Mouse (Mus musculus): Measurements from ENCODE around the gene Atp5g2. TPM values are rescaled to one million over a fixed set of nuclear protein-coding genes. Genes with fewer than 3 reads are reported as not detected.

Atp5g2 gene
- polyA plus RNA-seq (2014; fragmentation: Nextera tagmentation; extraction: Ambion mirVana): 60.2 and 74.2 TPM in 2 replicates

DNA sequence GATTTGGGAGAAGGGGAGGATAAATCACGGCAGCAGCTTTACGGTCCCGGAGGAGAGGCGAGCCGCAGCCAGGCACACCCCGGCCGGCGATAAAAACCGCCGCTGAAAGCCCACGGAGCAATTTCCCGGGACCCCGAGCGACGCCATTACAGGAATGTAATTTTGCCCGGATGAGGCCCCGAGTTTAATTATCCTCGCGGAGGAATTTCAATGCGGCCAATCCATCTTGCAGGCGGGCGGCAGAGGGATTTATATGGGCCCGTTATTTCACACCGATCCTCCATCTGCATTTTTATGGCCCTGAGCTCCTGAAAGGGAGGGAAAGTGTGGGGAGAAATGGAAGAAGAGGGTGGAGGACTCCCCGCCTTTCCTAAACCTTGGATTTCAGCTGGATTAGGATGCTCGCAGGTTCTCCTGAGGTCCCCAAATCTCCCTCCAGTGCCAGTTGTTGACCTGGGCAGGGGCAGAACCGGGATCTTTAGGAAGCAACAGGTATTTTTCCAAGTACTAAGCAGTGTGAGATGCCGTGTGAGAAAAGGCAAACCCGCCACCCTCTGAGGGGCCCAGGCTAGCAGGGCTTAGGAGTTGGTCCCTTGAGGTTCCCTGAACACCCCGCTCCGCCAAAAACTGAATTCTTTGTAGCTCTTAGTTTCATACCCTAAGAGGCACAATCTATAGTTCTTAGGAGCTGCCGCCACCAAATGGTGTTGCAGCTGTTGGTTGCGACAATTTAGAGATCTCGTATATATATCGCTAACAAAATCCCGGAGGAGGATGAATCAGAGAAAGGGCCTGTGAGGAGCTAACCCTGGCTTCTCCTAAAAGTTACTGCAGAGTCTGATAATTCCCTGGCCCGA is at the start of gene Atp5g2:
Gene Atp5g2, minus strand, starts transcription at position 138 of the 857 bp plus-strand sequence.
- ATAC-seq (replicated peaks; ENCODE audit: low FRiP score): no peak
- peak within 1 kb of the TSS; percentile 65 for H3K4me3 ChIP-seq (ENCODE audit: low read depth, low read length)
- H3K4me1 ChIP-seq (replicated peaks; ENCODE audit: control insufficient read depth, insufficient read depth, low read length): peaks cover 9% of the 10 kb centered on the region
- H3K27ac ChIP-seq (ENCODE audit: low read depth, low read length): peak within 1 kb of the TSS; percentile 92
- peak within 1 kb of the TSS; percentile 64 for H3K4me2 ChIP-seq
- 9% methylated on average over 37 of the region's 37 CpGs for WGBS
- peaks cover 5% of the 10 kb centered on the region; the same call in 1 of the 2 replicates for H3K36me3 ChIP-seq (ENCODE audit: control insufficient read depth, insufficient read depth, low read length)
- no peak for DNase-seq (ENCODE audit: low spot score)
- no peaks in the 10 kb centered on the region for H3K9me3 ChIP-seq (ENCODE audit: control insufficient read depth, low read length)
- peaks cover 4% of the 10 kb centered on the region; the same call in 1 of the 2 replicates for H3K27me3 ChIP-seq (replicated peaks; ENCODE audit: control insufficient read depth, insufficient read depth, low read length)
- H3K9ac ChIP-seq (ENCODE audit: low read depth, low read length): peak within 1 kb of the TSS; percentile 78

- 20% methylated on average over 14 of the region's 14 CpGs for whole genome bisulfite sequencing
Observed at GRCm38 (mm10) chr15:102721016-102721898, 49.1 kb upstream of the Atp5g2 start.

DNA sequence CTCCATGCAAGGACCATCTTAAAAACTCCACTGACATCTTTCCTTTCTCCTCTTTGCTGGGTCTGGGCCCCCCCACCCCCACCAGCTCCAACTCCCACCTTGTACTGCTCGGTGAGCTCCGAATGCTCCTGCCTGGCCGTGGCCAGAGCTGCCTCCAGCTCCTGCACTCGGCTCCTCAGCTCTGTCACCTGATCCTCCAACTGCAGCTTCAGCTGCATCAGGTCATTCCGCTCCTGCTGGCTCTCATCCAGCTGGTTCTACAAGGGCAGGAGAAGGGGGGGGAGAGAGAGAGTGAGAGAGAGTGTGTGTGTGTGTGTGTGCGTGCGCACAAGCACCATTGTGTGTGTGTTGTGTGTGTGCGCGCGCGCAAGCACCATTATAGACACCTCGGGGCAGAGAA is 44.0 kb upstream of the Atp5g2 start:
- no peak overlapping the region for H3K27ac ChIP-seq (ENCODE audit: low read depth, low read length)
- WGBS: 71% methylated on average over 12 of the region's 12 CpGs
- no peak overlapping the region for H3K9ac ChIP-seq (ENCODE audit: low read depth, low read length)
- H3K4me3 ChIP-seq (ENCODE audit: low read depth, low read length): no peak overlapping the region
- H3K27me3 ChIP-seq (replicated peaks; ENCODE audit: control insufficient read depth, insufficient read depth, low read length): no peaks in the 10 kb centered on the region
- 0 out of 2 replicates have a peak, but pooled peaks cover 2% of the 10 kb centered on the region for H3K4me1 ChIP-seq (replicated peaks; ENCODE audit: control insufficient read depth, insufficient read depth, low read length)
- H3K4me2 ChIP-seq: no peak overlapping the region
- H3K9me3 ChIP-seq (ENCODE audit: control insufficient read depth, low read length): no peaks in the 10 kb centered on the region
- 0 out of 2 replicates have a peak, but pooled peaks cover 2% of the 10 kb centered on the region for H3K36me3 ChIP-seq (ENCODE audit: control insufficient read depth, insufficient read depth, low read length)
- ATAC-seq (replicated peaks; ENCODE audit: low FRiP score) (no peak), DNase-seq (ENCODE audit: low spot score) (no peak)

More at GRCm38 (mm10) chr15:102721016-102721898, 49.1 kb upstream of the Atp5g2 start:
- H3K27ac ChIP-seq (ENCODE audit: low read depth, low read length): no peak overlapping the region
- peak; percentile 16; the same call in 1 of the 2 replicates for ATAC-seq (replicated peaks; ENCODE audit: low FRiP score)
- peak overlapping the region; percentile 86 for H3K4me2 ChIP-seq
- H3K4me1 ChIP-seq (replicated peaks; ENCODE audit: control insufficient read depth, insufficient read depth, low read length): 0 out of 2 replicates have a peak, but pooled peaks cover 2% of the 10 kb centered on the region
- H3K9me3 ChIP-seq (ENCODE audit: control insufficient read depth, low read length): no peaks in the 10 kb centered on the region
- no peak for DNase-seq (ENCODE audit: low spot score)
- H3K36me3 ChIP-seq (ENCODE audit: control insufficient read depth, insufficient read depth, low read length): no peaks in the 10 kb centered on the region
- peak overlapping the region; percentile 69 for H3K4me3 ChIP-seq (ENCODE audit: low read depth, low read length)
- peak overlapping the region; percentile 69 for H3K9ac ChIP-seq (ENCODE audit: low read depth, low read length)
- H3K27me3 ChIP-seq (replicated peaks; ENCODE audit: control insufficient read depth, insufficient read depth, low read length): no peaks in the 10 kb centered on the region

DNA sequence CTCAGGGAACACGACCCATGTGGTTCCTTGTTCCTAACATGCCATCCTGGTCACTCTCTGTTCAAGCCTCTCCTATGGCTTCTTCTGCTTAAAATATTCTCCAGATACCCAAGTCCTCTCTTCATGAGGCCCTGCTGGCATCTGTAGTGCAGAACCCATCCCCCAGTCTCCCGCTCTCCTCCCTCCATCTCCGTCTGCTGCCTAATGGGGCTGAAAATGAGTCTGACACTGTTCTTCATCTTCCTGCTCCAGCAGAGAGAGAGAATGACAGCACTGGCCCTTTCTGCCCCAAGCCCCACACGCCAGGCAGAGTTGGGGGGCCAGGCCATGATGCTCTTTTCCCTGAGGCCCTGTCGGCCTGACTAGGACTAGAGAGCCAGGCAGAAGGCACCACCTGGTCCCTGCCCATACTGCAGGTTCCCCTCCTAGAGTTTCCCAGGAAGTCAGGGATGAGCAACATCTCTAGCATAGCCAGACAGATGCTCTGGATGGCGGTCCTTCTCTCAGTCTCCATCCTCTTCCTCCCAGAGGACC is 35.7 kb upstream of the Atp5g2 start:
- Histone ChIP-seq H3K4me2 (no peak overlapping the region), H3K36me3 (ENCODE audit: control insufficient read depth, insufficient read depth, low read length) (no peaks in the 10 kb centered on the region), H3K4me3 (ENCODE audit: low read depth, low read length) (no peak overlapping the region), H3K27me3 (replicated peaks; ENCODE audit: control insufficient read depth, insufficient read depth, low read length) (peaks cover 2% of the 10 kb centered on the region; the same call in 1 of the 2 replicates), H3K9ac (ENCODE audit: low read depth, low read length) (no peak overlapping the region), H3K27ac (ENCODE audit: low read depth, low read length) (no peak overlapping the region), H3K9me3 (ENCODE audit: control insufficient read depth, low read length) (no peaks in the 10 kb centered on the region), H3K4me1 (replicated peaks; ENCODE audit: control insufficient read depth, insufficient read depth, low read length) (no peaks in the 10 kb centered on the region)
- no peak for DNase-seq (ENCODE audit: low spot score)
- 72% methylated on average over 6 of the region's 6 CpGs for WGBS
- ATAC-seq (replicated peaks; ENCODE audit: low FRiP score): no peak

- no peak overlapping the region for H3K9ac ChIP-seq (ENCODE audit: low read depth, low read length)
- WGBS: 72% methylated on average over 7 of the region's 7 CpGs
- H3K9me3 ChIP-seq (ENCODE audit: control insufficient read depth, low read length): no peaks in the 10 kb centered on the region
- H3K4me3 ChIP-seq (ENCODE audit: low read depth, low read length): no peak overlapping the region
- peaks cover 3% of the 10 kb centered on the region for H3K27me3 ChIP-seq (replicated peaks; ENCODE audit: control insufficient read depth, insufficient read depth, low read length)
- no peaks in the 10 kb centered on the region for H3K36me3 ChIP-seq (ENCODE audit: control insufficient read depth, insufficient read depth, low read length)
- no peak overlapping the region for H3K4me2 ChIP-seq
- no peak overlapping the region for H3K27ac ChIP-seq (ENCODE audit: low read depth, low read length)
- ATAC-seq (replicated peaks; ENCODE audit: low FRiP score) (no peak), DNase-seq (ENCODE audit: low spot score) (no peak)
- no peaks in the 10 kb centered on the region for H3K4me1 ChIP-seq (replicated peaks; ENCODE audit: control insufficient read depth, insufficient read depth, low read length)
Observed at GRCm38 (mm10) chr15:102705923-102706503, 33.9 kb upstream of the Atp5g2 start.

DNA sequence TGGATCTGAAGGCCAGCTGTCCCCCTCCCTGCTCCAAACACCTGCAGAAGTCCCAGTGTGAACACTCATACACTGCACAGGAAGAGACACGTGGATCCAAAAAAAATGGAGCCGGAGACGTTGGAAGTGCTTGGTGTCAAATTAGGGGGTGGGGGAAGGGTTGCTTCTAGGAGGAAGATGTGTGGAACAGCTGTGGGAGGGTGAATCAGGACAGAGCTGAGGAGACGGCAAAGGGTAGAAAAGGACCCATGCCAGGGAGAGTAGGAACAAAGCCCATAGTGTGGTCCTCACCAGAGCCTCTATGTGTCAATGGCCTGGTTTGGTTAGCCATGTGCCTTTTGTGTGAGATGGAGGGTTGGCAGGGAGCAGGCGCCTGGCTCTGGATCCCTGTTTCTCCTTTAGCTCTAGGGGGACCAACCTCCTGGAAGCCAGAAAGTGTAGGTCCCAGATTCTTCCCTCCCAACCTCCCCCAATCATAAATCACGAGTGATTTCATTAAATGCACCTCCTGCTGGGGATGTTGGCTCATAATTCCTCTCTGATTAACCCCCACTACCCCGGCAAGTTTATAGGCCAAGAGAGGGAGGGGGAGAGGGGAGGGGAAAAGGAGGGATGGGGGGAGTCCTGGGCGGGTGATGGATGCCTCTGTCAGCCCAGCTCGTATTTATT is 33.2 kb upstream of the Atp5g2 start:
- no peaks in the 10 kb centered on the region for H3K4me1 ChIP-seq (replicated peaks; ENCODE audit: control insufficient read depth, insufficient read depth, low read length)
- H3K4me3 ChIP-seq (ENCODE audit: low read depth, low read length): no peak overlapping the region
- DNase-seq (ENCODE audit: low spot score) (no peak), ATAC-seq (replicated peaks; ENCODE audit: low FRiP score) (no peak)
- WGBS: 57% methylated on average over 9 of the region's 9 CpGs
- no peaks in the 10 kb centered on the region for H3K36me3 ChIP-seq (ENCODE audit: control insufficient read depth, insufficient read depth, low read length)
- H3K27ac ChIP-seq (ENCODE audit: low read depth, low read length): no peak overlapping the region
- no peak overlapping the region for H3K4me2 ChIP-seq
- H3K9me3 ChIP-seq (ENCODE audit: control insufficient read depth, low read length): no peaks in the 10 kb centered on the region
- H3K27me3 ChIP-seq (replicated peaks; ENCODE audit: control insufficient read depth, insufficient read depth, low read length): peaks cover 5% of the 10 kb centered on the region
- no peak overlapping the region for H3K9ac ChIP-seq (ENCODE audit: low read depth, low read length)

DNA sequence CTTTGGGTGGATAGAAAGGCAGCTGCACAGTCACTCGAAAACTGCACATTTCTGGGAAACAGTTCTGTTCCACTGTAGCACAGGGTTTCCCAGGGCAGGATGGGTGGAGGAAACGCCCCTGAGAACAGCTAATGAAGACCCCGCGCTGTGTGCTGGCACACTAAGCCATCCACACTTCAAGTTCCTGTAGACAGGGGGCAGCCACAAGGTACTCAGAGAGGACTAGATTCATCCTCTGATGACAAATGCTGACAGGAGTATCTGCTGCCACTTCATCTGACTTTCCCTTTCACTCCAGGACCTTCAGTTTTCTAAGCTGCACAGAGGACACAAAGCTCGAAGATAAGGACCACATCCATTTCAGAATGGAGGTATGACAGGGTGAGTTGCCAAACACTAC is 32.7 kb upstream of the Atp5g2 start:
- Histone ChIP-seq H3K4me2 (no peak overlapping the region), H3K36me3 (ENCODE audit: control insufficient read depth, insufficient read depth, low read length) (no peaks in the 10 kb centered on the region), H3K9ac (ENCODE audit: low read depth, low read length) (no peak overlapping the region), H3K4me1 (replicated peaks; ENCODE audit: control insufficient read depth, insufficient read depth, low read length) (no peaks in the 10 kb centered on the region), H3K27ac (ENCODE audit: low read depth, low read length) (no peak overlapping the region), H3K9me3 (ENCODE audit: control insufficient read depth, low read length) (no peaks in the 10 kb centered on the region), H3K27me3 (replicated peaks; ENCODE audit: control insufficient read depth, insufficient read depth, low read length) (peaks cover 5% of the 10 kb centered on the region), H3K4me3 (ENCODE audit: low read depth, low read length) (no peak overlapping the region)
- ATAC-seq (replicated peaks; ENCODE audit: low FRiP score) (no peak), DNase-seq (ENCODE audit: low spot score) (no peak)
- 64% methylated on average over 5 of the region's 5 CpGs for WGBS

DNA sequence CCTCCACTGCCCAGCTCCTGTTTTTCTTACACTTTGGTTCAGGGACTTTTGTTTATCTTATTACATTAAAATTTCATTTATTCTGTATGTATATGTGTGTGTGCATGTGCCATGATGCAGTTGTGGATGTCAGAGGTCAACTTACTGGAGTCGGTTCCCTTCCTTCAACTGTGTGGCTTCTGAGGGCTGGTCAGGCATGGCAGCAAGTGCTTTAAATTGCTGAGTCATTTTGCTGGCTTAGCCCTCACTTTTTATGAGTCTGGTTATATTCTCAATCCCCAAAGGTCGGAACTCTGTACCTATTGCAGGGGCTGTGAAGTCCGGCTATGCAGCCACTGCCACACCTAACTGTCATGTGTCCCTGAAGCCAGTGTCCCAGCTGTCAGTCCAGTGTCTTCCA is 30.8 kb upstream of the Atp5g2 start:
- Histone ChIP-seq H3K36me3 (ENCODE audit: control insufficient read depth, insufficient read depth, low read length) (no peaks in the 10 kb centered on the region), H3K27ac (ENCODE audit: low read depth, low read length) (no peak overlapping the region), H3K27me3 (replicated peaks; ENCODE audit: control insufficient read depth, insufficient read depth, low read length) (peaks cover 21% of the 10 kb centered on the region), H3K4me2 (no peak overlapping the region), H3K4me3 (ENCODE audit: low read depth, low read length) (no peak overlapping the region), H3K9ac (ENCODE audit: low read depth, low read length) (no peak overlapping the region), H3K9me3 (ENCODE audit: control insufficient read depth, low read length) (no peaks in the 10 kb centered on the region), H3K4me1 (replicated peaks; ENCODE audit: control insufficient read depth, insufficient read depth, low read length) (no peaks in the 10 kb centered on the region)
- DNase-seq (ENCODE audit: low spot score): no peak
- no peak for ATAC-seq (replicated peaks; ENCODE audit: low FRiP score)
- WGBS: 77% methylated on average over 3 of the region's 3 CpGs

Data from liver, embryonic 11.5 days (tissue).